Mouse (Mus musculus): ENCODE measurements at regions not wholly inside any gene's neighbourhood (a gene's known extent, or its start where the extent isn't known, plus 50 kb on each side); places are given as distances from the start of the nearest gene placed in this dataset.
A peak's percentile ranks its signal among the peaks of the same experiment; 100 is the strongest.

DNA sequence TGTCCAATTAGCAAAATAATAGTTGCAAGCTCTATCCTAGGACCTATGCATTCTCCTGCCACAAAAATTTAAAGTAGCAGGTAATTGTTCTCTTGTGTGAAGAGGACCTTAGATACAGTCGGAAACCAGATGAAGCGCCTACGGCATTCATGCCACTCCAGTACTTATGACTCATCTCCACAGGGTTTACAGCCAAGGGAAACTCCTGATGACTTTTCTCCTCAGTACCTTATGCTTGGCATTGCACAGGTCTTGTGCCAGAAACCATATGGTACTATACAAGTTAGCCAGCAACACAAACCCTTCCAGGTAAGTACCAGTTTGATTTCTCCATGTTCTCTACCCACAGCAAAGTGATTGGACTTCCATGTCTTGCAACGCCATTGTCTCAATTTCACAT is 606.3 kb upstream of the Dmac1 start:
- no peak for DNase-seq (ENCODE audit: low read depth, low spot score)

DNA sequence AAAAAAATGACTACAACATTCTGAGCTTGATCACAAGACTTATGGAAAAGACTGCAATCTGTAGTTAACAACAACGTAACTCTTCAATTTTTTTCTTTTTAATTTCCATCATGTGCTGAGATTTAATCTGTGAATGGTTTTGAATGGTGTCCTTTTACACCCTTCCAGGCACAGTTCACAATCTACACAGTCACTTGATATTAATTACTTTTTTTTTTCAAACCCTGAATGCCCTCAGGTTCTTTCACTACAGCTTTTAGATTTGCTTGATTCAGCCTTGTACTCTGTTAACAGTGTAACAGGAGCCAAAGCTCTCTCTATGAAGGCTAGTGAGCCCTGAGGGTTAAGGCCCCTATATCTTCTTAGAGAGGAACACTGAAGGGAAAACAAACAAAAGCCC is 591.7 kb upstream of the Dmac1 start:
- no peak for DNase-seq (ENCODE audit: low read depth, low spot score)

DNA sequence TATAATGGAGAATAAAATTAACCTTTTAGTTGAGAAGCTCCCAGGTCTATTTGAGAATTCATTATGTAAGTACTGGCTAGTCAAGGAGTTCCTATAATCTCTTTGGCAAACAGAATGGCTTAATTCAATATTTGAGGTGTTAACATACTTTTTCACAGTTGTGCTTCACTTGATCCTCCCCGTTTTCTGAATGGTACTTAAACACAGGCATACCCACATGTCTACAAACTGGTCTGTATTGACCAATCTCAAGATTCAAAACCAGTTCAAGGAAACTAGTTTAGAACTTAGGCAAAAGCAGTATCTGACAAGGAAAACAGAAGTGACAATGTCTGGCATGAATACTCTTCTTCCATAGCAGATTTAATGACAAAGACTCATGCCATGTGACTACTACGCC is 583.0 kb upstream of the Dmac1 start:
- no peak for DNase-seq (ENCODE audit: low read depth, low spot score)

DNA sequence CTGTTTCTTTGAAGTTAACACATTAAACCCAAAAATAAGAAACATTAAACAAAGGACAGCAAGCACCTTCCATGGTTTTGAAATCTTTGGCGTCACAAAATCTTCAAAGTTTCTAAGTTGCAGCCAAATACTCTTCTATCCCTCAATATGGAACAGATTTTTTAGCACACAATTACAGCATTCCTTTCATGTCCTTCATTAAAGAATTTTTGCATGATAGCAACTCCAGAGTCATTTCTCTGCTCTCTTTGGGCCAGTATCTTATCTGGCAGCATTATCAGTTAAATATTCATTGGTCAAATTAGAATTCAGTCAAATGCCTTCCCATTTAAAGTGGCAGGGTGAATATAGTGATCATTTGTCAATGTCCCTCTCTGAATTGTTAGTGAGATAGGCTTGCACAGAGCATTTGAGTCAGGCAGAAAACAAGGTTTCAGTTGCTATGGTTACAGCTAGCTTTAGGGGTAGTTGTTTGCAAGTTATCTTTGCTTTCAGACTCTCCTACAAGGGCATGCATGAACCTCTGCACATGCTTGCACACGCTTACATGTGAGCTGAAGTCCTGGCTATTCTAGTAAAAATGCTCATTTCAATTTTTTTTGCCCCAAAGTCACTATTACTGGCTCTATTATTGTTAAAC is 579.8 kb upstream of the Dmac1 start:
- no peak for DNase-seq (ENCODE audit: low read depth, low spot score)

DNA sequence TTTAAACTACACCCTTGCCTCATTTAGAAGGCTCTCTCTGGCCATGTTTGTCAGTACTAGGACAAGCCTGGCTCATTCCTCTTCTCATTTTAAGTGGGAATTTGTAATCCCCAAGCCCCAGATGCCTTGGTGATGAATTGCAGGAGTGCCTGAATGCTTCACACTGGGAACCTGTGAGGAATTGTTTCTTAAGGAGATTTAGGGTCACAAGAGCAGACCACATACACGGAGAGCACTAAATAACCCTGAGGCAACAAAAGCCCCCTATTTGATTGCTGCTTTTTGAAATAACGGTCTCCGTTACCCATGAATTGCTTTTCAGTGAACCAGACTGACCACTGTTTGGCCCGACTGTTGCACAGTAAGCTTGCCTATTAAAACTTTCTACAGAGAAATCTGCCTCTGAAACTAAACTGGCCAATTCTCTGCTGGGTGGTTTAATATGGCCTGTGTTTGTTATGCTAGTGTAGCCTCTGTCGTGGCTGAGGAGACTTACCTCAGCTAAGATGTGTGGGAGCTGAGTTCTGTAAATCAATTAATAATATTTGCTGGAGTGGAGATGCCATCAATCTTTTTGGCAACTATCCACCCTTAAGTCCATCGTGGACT is 577.7 kb upstream of the Dmac1 start:
- no peak for DNase-seq (ENCODE audit: low read depth, low spot score)

DNA sequence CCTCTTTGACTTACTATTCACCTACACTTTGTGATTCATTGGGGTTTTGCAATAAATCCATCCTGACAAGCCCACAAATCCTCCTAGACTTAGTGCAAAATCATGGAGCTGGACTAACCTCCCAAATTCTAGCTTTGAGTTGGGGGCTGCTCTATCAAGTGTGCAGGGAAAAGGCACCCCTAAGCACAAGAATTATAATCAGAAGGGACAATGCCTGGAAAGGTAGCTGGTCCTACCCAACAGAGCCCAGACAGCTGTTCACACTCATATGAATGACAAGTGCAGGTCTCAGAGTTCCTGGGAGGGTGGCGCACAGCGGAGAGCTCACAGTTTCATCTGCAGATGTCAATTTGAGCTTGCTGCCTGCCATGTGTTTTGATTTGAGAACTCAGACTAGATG is 572.2 kb upstream of the Dmac1 start:
- DNase-seq (ENCODE audit: low read depth, low spot score), result no peak

DNA sequence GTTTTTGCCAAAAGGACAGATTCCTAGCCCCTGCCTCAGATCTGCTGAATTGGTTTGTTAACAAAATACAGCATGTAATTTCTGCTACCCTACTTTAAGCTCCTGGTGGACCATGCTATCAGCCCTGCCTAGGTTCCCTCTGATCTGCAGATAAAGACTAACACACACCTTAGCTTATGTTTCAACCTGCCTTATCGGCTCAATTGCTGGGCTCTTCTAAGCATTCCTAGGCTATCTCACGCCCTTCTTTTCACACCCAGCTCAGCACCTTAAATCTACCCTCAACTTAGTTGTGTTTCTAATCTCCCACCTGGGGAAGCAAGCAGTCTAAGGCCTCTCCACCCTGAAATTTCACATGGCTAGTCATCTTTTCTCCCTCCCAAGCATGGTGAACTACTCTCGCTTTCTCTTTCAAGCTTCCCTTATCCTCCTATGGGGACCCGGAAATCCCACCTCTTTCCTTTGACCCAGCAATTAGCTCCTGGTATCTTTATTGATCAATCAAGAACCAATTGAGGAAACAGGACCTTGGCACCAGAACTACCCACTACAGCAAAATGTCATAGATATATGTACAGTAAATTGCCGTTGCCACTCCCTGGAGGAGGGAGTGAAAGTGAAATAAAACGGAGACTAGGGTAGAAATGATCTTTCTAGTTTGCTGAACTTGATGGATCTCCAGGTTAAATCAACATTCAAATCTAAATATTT is 569.7 kb upstream of the Dmac1 start:
- no peak for DNase-seq (ENCODE audit: low read depth, low spot score)

DNA sequence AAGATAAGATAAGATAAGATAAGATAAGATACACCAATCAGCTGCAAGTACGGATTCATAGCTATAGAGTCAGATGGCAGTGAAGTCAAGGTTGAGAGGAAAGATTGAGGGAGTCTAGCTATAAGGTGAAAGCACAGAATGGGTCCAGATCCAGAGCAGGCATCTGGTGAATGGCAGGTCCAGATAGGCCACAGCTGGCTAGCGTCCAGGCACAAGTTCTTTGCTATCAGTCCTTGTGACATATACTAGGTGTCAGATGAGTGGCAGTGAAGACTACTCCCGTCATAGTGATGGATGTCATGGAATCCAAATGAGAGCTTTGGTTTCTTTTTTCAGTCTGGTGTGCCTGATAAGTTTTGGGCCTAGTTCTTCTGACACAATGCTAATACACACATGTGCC is 566.9 kb upstream of the Dmac1 start:
- DNase-seq (ENCODE audit: low read depth, low spot score), result no peak

DNA sequence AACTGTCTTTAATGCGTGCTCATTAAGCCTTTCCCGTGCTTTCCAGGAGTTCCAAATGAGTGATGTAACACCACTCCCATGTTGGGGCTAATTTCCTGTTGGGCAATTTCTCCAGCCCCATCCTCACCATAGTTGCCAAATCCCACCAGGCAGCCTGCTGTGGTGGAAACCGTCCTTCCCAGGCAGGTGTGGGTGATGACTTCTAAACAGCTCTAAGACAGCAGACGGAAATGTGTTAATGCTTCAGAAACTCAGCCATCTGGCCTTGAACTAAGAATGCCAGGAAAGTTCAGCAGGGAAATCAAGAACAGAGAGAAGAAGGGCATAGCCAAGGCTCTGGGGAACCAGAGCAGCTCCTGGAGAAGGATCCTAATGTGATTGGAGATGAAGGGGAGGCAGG is 560.5 kb upstream of the Dmac1 start:
- no peak for DNase-seq (ENCODE audit: low read depth, low spot score)

DNA sequence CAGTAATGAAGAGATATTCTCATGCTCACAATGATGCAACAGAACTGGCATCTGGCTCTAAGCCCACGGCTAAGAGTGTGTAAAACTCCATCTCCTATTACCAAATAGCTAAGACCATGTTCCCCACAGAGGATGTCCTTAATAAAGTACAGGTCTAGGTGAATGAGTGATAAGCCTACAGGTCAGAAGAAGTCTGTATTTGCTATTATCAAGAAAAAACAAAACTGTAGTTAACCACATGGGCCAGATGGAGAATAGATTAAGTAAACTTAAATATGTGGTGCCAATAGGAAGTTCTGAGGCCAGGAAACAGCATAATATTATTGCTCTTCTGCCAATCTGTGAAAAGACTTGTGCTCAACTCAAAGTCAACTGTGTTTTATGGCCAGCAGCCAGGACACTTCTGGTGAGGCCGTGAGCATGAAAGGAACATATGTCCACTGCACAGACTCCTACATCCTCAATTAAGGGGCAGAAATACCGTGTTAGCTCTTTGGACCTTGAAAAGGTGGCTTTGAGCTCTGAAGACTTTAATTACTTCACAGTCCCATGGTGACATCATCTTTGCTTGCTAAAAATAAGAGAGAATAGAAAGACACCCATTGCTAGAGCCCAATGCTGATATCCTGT is 549.1 kb upstream of the Dmac1 start:
- DNase-seq (ENCODE audit: low read depth, low spot score), result no peak

DNA sequence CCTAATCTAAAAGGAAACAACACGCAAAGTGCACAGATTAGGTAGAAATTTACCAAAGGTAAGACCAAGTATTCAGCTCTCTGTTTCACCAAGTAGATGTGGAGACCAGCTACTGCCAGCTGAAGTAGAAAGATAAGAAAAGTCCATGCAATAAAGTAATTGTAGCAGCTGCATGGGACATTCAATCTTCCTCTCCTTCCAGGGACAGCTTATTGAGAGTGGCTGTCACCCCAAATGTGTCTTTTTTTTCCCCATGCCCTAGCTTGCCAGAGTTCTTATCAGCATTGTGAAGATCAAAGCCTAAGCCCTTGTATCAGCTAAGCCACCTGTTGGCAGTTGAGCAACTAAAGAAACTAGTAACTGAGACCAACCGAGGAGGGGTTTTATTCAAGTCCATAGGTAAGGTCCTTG is 541.1 kb upstream of the Dmac1 start:
- DNase-seq (ENCODE audit: low read depth, low spot score), result no peak

DNA sequence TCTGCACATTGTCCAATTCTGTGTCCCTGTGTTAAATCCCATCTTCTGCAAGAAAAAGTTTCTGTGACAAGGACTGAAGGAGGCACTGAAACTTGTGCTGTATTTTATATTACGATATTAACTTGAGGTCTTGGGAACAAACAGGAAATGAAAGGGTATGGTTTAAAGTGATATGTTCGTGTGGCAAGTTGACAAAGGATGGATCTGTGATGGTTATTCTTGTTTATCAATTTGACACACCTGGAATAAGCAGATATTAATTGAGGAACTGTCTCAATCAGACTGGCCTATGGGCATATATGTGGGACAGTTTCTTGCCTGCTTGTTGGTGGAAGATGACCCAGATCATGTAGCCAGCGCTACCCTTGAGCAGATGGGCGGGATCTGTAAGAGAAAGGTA is 537.9 kb upstream of the Dmac1 start:
- no peak for DNase-seq (ENCODE audit: low read depth, low spot score)

DNA sequence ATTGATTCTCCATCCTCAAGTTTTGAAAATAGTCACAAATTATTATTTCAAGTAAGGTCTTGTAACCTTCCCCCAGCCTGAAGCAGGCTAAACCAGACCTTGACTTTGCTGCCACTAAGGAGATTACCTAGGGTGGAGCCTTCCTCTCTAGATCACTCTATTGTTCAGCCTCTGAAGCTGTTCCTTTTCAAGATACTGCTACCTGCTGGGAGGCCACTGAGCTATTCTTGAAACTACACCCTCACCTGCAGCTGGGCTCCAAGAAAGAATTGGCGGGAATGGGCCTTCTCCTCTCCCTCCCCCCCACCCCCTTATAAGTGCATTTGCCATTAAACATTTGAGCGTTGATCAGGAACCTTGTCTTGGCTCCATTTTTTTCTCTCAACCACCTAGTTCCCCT is 534.2 kb upstream of the Dmac1 start:
- DNase-seq (ENCODE audit: low read depth, low spot score), result peak; percentile 89

DNA sequence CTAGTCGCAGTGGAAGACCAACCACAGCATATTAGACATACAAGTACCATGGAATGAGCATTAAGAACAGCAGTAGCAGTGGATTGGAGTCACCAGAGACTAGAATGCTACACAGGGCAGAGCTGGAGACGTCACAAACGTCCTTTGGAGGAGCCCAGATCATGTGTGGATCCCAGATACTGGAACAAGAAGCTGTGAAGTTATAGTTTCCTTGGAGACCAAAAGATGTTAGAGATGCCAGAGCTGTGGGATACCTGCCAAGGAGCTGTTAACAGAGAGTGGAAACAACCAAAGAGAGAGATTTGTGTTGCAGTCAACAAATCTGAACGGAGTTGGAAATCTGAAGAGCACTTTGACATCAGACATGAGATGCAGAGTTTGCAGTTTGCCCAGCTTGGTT is 523.8 kb upstream of the Dmac1 start:
- no peak for DNase-seq (ENCODE audit: low read depth, low spot score)

DNA sequence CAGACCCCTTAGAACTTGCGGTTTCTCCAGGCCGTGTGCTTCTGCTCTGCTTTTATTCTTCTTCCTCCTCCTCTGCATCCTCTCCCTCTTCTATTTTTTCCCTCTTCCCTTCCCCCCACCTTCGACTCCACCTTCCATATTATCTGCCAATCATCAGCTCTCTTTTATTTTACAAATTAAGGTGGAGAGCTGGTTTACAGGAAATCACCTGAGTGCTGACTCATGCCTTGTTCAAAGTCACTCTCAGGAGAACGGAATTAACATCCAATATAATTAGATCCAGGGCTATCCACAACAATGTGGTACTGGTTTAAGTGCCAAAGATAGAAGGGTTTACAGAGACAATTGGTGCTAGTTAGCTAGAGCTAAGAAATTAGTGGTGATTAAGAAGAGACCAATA is 523.1 kb upstream of the Dmac1 start:
- peak; percentile 15 for DNase-seq (ENCODE audit: low read depth, low spot score)

DNA sequence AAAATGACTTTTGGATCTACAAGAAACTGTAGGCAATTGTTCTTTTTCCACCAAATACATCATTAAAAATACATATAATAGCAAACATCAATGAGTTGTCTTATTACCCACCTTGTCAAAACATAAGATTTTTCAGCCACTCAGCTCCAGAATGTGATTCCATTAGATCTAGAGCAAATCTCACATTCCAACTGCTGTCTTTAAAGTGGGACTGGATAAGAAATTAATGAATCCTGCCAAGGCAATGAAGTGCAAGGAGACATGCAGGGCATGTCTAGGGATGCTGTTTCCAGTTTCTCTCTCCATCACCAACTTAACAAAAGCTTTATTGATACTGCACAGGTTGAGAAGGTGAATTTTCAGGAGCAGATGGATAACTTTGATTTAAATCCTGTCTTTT is 513.7 kb upstream of the Dmac1 start:
- no peak for DNase-seq (ENCODE audit: low read depth, low spot score)

DNA sequence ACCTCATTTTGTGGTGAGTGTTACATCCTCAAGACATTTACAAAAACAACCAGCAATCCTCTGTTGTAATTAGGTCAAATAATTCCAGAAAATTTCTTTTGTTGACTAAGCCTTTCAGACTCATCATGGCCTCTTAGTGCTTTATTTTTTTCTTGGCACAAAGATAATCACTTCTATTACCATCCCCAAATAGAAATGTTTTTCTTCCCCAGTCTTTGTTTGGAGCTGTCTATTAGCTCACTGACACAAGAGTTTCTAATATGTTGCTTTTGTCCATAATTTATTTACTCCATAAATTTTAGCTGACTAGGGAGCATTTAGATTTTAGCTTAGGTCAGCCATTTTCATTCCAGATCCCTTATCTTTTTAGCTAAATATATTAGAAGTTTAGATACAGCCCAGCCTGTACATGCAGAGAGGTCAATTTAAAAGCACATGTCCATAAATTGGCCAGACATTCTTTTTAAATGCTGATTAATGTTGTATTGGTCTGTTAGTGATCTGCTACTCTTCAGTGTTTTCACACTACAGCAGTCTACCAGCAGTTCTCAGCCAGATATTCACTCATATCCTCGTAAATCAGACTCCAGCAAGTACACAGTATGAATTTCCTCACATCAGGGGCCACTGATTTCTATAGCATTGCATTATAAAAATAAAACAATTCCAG is 513.0 kb upstream of the Dmac1 start:
- DNase-seq (ENCODE audit: low read depth, low spot score), result no peak

DNA sequence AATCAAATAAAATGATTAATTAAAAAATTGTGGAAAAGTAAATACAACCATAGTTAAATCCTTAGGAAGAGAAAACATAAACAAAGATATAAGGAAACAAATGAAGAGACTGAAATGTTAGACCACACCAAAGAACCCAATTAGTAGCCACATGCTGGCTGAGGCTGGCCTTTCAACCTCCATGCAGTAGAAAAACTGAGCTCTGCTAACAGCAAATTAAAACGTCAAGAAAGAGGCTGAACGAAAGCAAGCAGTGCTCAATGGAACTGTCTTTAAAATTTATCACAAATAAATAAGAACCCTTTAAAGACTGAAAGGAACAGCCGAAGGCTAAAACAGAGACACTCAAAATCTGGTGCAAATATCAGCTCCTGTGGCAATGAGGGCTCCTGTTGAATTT is 509.3 kb upstream of the Dmac1 start:
- DNase-seq (ENCODE audit: low read depth, low spot score), result no peak

DNA sequence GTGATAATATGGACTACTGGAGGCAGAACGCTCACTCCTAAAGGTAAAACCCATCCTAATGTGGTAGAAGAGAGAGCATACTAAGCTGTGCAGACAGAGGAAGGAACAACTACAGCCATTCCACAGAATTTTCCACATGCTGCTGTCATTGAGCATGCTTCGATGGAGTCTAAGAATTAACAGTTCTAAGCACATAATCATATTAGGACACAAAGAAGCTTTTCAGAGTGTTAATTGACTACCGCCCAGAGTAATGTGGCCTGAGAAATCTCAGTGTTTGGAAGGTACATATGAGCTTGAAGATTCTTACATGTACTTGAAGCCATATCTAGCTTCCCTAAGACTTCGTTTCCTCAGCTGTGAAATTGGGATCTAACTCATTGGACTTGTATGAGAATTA is 508.3 kb upstream of the Dmac1 start:
- no peak for DNase-seq (ENCODE audit: low read depth, low spot score)

DNA sequence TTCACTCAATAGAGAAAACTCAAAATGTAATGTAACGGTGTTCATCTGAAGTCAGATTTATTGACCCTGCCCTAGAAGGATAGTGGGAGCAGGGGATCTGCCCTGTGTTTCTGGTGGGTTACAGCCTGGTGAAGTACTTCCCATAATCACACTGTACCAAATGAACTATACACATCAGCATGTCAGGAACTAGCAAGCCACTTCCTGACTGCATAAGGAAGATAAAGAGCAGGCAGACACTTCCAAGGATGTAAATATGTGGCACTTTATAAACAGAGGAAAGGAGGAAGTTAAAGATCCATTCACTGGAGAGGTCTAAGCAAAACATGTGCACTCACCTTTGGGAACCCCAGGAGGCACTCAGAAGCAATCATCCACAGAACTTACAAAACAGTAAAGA is 501.4 kb upstream of the Dmac1 start:
- DNase-seq (ENCODE audit: low read depth, low spot score), result no peak

DNA sequence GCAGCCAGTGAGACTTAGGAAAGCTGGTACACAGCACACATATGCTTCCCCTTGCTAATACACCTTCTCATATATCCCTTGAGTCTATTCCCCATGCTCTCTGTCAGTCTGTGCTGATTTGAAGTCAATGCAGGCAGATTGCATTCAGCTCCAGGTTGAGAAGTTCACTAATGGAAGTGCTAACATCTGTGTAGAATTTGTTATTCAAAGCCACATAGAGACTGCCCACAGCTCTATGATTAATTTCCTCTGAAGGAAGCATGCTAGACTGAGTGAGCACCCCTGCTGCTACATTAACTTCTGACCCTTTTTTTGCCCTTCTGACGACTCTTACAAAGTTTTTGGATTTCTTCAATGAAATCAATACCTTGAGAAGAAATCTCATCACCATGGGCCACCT is 486.0 kb upstream of the Dmac1 start:
- no peak for DNase-seq (ENCODE audit: low read depth, low spot score)

DNA sequence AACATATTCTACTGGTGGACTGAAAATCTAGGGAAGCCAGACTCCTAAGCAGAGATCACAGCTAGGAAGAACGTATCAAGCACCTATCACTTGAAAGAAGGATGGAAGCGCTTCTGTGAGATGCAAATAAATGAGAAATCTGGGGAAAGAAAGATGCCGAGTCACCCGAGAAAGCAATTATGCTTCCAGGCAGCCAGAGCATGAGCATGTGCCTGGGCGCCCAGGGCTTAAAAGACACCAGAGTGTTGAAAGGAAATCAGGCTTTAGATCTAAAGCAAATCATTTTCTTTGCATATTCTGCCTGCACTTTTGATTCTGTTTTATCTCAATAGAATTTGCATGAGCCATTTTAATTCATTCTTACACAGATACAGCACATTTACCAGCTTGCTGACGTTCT is 466.5 kb upstream of the Dmac1 start:
- DNase-seq (ENCODE audit: low read depth, low spot score), result peak; percentile 2
